In genomic region chr9:57259736-57260135, GRCm38 (mm10) we compare ENCODE assay signal across 8 mouse cellular contexts. TPM values are rescaled to one million over a fixed set of nuclear protein-coding genes. Genes with fewer than 3 reads are reported as not detected.
DNase-seq lines count a peak whose midpoint lies in the region; ATAC-seq and TF ChIP-seq lines count a peak whose summit lies in the region.

No protein-coding gene starts in this region.

- no peak overlapping the region for H3K27ac ChIP-seq in embryonic fibroblast, embryonic 13.5 days (ENCODE audit: insufficient read depth, low read length)
- H3K27ac ChIP-seq in heart, embryonic 16.5 days (ENCODE audit: low read length) = no peak overlapping the region
- peak overlapping the region; percentile 86; the same call in 1 of the 2 replicates for H3K27ac ChIP-seq in liver, embryonic 15.5 days (replicated peaks)
- no peak overlapping the region for H3K27ac ChIP-seq in olfactory bulb, adult 2 months (ENCODE audit: insufficient read depth, low read depth, low read length)

- peaks cover 4% of the 10 kb centered on the region for H3K4me1 ChIP-seq in embryonic fibroblast, embryonic 13.5 days (ENCODE audit: control insufficient read depth, insufficient read depth, low read length)
- H3K4me1 ChIP-seq in heart, embryonic 16.5 days (ENCODE audit: control insufficient read depth, insufficient read depth, low read length) = peaks cover 21% of the 10 kb centered on the region
- H3K4me1 ChIP-seq in liver, embryonic 15.5 days (replicated peaks) = peaks cover 57% of the 10 kb centered on the region
- peaks cover 12% of the 10 kb centered on the region for H3K4me1 ChIP-seq in olfactory bulb, adult 2 months (ENCODE audit: control insufficient read depth, insufficient read depth, low read length)

- peak; percentile 87 to 92 for DNase-seq in CD8-positive naive resting alpha-beta T cell, adult 2 months (ENCODE audit: low read depth in 2 of 2, low spot score in 2 of 2)
- DNase-seq in adrenal gland, postnatal 4 days (ENCODE audit: low spot score in 2 of 2) = peak; percentile 81 to 88
- peak; percentile 94 to 98 for DNase-seq in kidney, postnatal 36 days
- peak; percentile 82 for DNase-seq in testis, postnatal 14 days (ENCODE audit: low spot score)

- H3K27me3 ChIP-seq in heart, embryonic 16.5 days (ENCODE audit: control insufficient read depth, insufficient read depth, low read length) = no peaks in the 10 kb centered on the region
- H3K27me3 ChIP-seq in liver, embryonic 15.5 days = no peaks in the 10 kb centered on the region; the same call in 1 of the 2 replicates

- no peak overlapping the region for H3K4me3 ChIP-seq in embryonic fibroblast, embryonic 13.5 days (ENCODE audit: insufficient read depth, low read length)
- no peak overlapping the region for H3K4me3 ChIP-seq in heart, embryonic 16.5 days (ENCODE audit: low read length)
- H3K4me3 ChIP-seq in liver, embryonic 15.5 days (replicated peaks) = peak overlapping the region; percentile 96
- no peak overlapping the region for H3K4me3 ChIP-seq in olfactory bulb, adult 2 months (ENCODE audit: insufficient read depth, low read depth, low read length)

- no peak overlapping the region for H3K4me2 ChIP-seq in heart, embryonic 16.5 days (ENCODE audit: low read depth, low read length)
- peak overlapping the region; percentile 91 for H3K4me2 ChIP-seq in liver, embryonic 15.5 days

- H3K9me3 ChIP-seq in heart, embryonic 16.5 days (replicated peaks; ENCODE audit: control insufficient read depth, low read length) = no peaks in the 10 kb centered on the region
- no peaks in the 10 kb centered on the region for H3K9me3 ChIP-seq in liver, embryonic 15.5 days (replicated peaks)

- H3K9ac ChIP-seq in heart, embryonic 16.5 days (ENCODE audit: low read length) = no peak overlapping the region
- no peak overlapping the region; the same call in 1 of the 2 replicates for H3K9ac ChIP-seq in liver, embryonic 15.5 days

- TF ChIP-seq CTCF in embryonic fibroblast, embryonic 13.5 days (IDR thresholded peaks at IDR 0.05; ENCODE audit: borderline replicate concordance, insufficient read depth, low read length) = peak; percentile 98
- TF ChIP-seq CTCF in olfactory bulb, adult 2 months (IDR thresholded peaks at IDR 0.05; ENCODE audit: insufficient read depth, low read depth, low read length) = peak; percentile 84

- ATAC-seq in heart, embryonic 16.5 days (replicated peaks; ENCODE audit: extremely low read depth, insufficient read depth, low FRiP score) = 0 out of 2 replicates have a peak, but pooled peaks have one; percentile 33
- ATAC-seq in liver, embryonic 15.5 days (ENCODE audit: insufficient read depth) = peak; percentile 37

- peaks cover 10% of the 10 kb centered on the region for H3K36me3 ChIP-seq in heart, embryonic 16.5 days (ENCODE audit: control insufficient read depth, insufficient read depth)
- H3K36me3 ChIP-seq in liver, embryonic 15.5 days (replicated peaks) = peaks cover 47% of the 10 kb centered on the region

- TF ChIP-seq POLR2A in embryonic fibroblast, embryonic 13.5 days (IDR thresholded peaks at IDR 0.05; ENCODE audit: low read depth, low read length) = no peak
- TF ChIP-seq POLR2A in olfactory bulb, adult 2 months (IDR thresholded peaks at IDR 0.05; ENCODE audit: insufficient read depth, low read depth, low read length) = no peak

- 1% methylated on average over 3 of the region's 3 CpGs for WGBS in heart, embryonic 16.5 days
- WGBS in liver, embryonic 15.5 days (ENCODE audit: insufficient replicate concordance) = 1% methylated on average over 3 of the region's 3 CpGs
- 0% methylated on average over 3 of the region's 3 CpGs for WGBS in olfactory bulb, adult 2 months

RNA-seq across cellular contexts. Expression of gene 1700017B05Rik, which starts 2.7 kb away (rescaled TPM):
- 10 to 100 TPM; 73.3 to 79.1 TPM for total RNA-seq in adrenal gland, postnatal 4 days (2021)
- 30.6 and 36.6 TPM in 2 replicates for polyA plus RNA-seq in embryonic fibroblast, embryonic 13.5 days (2011; ENCODE audit: insufficient read length, low read depth, missing spikeins)
- polyA plus RNA-seq in heart, embryonic 16.5 days (2015; fragmentation: Nextera tagmentation; extraction: Ambion mirVana) = 12.3 and 14.2 TPM in 2 replicates
- polyA plus RNA-seq in liver, embryonic 15.5 days (2015; fragmentation: Nextera tagmentation; extraction: Ambion mirVana) = 15.4 and 17.0 TPM in 2 replicates
- not detected in 2 replicates for polyA plus RNA-seq in olfactory bulb, adult 2 months (2012; ENCODE audit: insufficient read depth, insufficient read length, low replicate concordance, missing spikeins)

RNA-seq across cellular contexts. Expression of gene Trcg1, which starts 23.4 kb away (rescaled TPM):
- total RNA-seq in adrenal gland, postnatal 4 days (2021) = not detected
- polyA plus RNA-seq in embryonic fibroblast, embryonic 13.5 days (2011; ENCODE audit: insufficient read length, low read depth, missing spikeins) = not detected in 2 replicates
- not detected in 2 replicates for polyA plus RNA-seq in heart, embryonic 16.5 days (2015; fragmentation: Nextera tagmentation; extraction: Ambion mirVana)
- polyA plus RNA-seq in liver, embryonic 15.5 days (2015; fragmentation: Nextera tagmentation; extraction: Ambion mirVana) = not detected in 2 replicates
- not detected in 2 replicates for polyA plus RNA-seq in olfactory bulb, adult 2 months (2012; ENCODE audit: insufficient read depth, insufficient read length, low replicate concordance, missing spikeins)
